Mouse (Mus musculus) cerebellum, adult 11-12 months (tissue): Measurements from ENCODE around the gene Map3k1.

Experiments used
- DNase-seq: peaks from one replicate; pipeline ENCODE4 v3.0.0; 2022

Map3k1 gene

GRCm38 (mm10) chr13:111789420-111790065 lies 19.2 kb downstream of the Map3k1 start:
- DNase-seq = no peak

GRCm38 (mm10) chr13:111788882-111789281 lies 19.9 kb downstream of the Map3k1 start:
- DNase-seq = no peak

GRCm38 (mm10) chr13:111787857-111788619 lies 20.8 kb downstream of the Map3k1 start:
- peak; percentile 73 for DNase-seq

GRCm38 (mm10) chr13:111786584-111786983 lies 22.2 kb downstream of the Map3k1 start:
- no peak for DNase-seq

GRCm38 (mm10) chr13:111783451-111783850 lies 25.3 kb downstream of the Map3k1 start:
- DNase-seq = peak; percentile 42

- DNase-seq = no peak
Observed at GRCm38 (mm10) chr13:111779471-111779870, 29.3 kb downstream of the Map3k1 start.

GRCm38 (mm10) chr13:111778606-111779005 lies 30.2 kb downstream of the Map3k1 start:
- no peak for DNase-seq

GRCm38 (mm10) chr13:111777865-111778264 lies 30.9 kb downstream of the Map3k1 start:
- DNase-seq = no peak

- DNase-seq = no peak
Observed at GRCm38 (mm10) chr13:111777179-111777578, 31.6 kb downstream of the Map3k1 start.

- no peak for DNase-seq
Observed at GRCm38 (mm10) chr13:111772075-111772474, 36.7 kb downstream of the Map3k1 start.

GRCm38 (mm10) chr13:111771232-111771631 lies 37.6 kb downstream of the Map3k1 start:
- DNase-seq = peak; percentile 56

GRCm38 (mm10) chr13:111770776-111771175 lies 38.0 kb downstream of the Map3k1 start:
- no peak for DNase-seq

- DNase-seq = no peak
Observed at GRCm38 (mm10) chr13:111762526-111762925, 46.3 kb downstream of the Map3k1 start.

- no peak for DNase-seq
Observed at GRCm38 (mm10) chr13:111756986-111757385, 51.8 kb downstream of the Map3k1 start.

GRCm38 (mm10) chr13:111755937-111756336 lies 52.9 kb downstream of the Map3k1 start:
- DNase-seq = no peak

GRCm38 (mm10) chr13:111755377-111755776 lies 53.4 kb downstream of the Map3k1 start:
- no peak for DNase-seq

- no peak for DNase-seq
Observed at GRCm38 (mm10) chr13:111753321-111753720, 55.5 kb downstream of the Map3k1 start.

GRCm38 (mm10) chr13:111748301-111749062 lies 60.3 kb downstream of the Map3k1 start:
- no peak for DNase-seq

GRCm38 (mm10) chr13:111746831-111747230 lies 62.0 kb downstream of the Map3k1 start:
- no peak for DNase-seq

GRCm38 (mm10) chr13:111745216-111745615 lies 63.6 kb downstream of the Map3k1 start:
- peak; percentile 35 for DNase-seq

- no peak for DNase-seq
Observed at GRCm38 (mm10) chr13:111744233-111745000, 64.4 kb downstream of the Map3k1 start.

- no peak for DNase-seq
Observed at GRCm38 (mm10) chr13:111741991-111742615, 66.7 kb downstream of the Map3k1 start.
